Mouse (Mus musculus) cerebellum, adult 2 months (tissue): Measurements from ENCODE around the gene Dusp1.

Experiments used
- CTCF ChIP-seq: fragments of 200-500 bp; IDR thresholded peaks from 2 replicates; pipeline ENCODE4 v1.5.1; 2011; ENCODE audit warnings: low read depth, mild to moderate bottlenecking, control low read depth, low read length, moderate library complexity, borderline replicate concordance; ENCODE audit not compliant: insufficient read depth
- POLR2A ChIP-seq: fragments of 200-500 bp; IDR thresholded peaks from 2 replicates; pipeline ENCODE4 v1.6.1; 2011; ENCODE audit warnings: low read length, control low read depth, borderline replicate concordance; ENCODE audit not compliant: insufficient read depth

- no peak for TF ChIP-seq POLR2A
- no peak for TF ChIP-seq CTCF
Observed at GRCm38 (mm10) chr17:26533871-26534372, 28.0 kb downstream of the Dusp1 start.
